Mouse (Mus musculus) fibroblast of lung, adult 2 months (primary cell): ENCODE measurements around the gene Gm2916.
"Not testable (repeated sequence)": the region's sequence is repeated elsewhere in the genome, so short reads cannot be mapped to it uniquely, and the experiment has no call there.

Experiments
- DNase-seq: peaks from one replicate; pipeline ENCODE4 v3.0.0-alpha.2; 2011; ENCODE audit warnings: low read depth

Gm2916 gene

GRCm38 (mm10) chr14:3883872-3884271 is at the start of gene Gm2916:
Gene Gm2916 (plus strand): TSS chr14:3884172.
- DNase-seq = not testable (repeated sequence)

GRCm38 (mm10) chr14:3845945-3846344 is 38.0 kb upstream of the Gm2916 start, which contains the start of gene Gm3033:
Gene Gm3033 (plus strand): TSS chr14:3846245.
- not testable (repeated sequence) for DNase-seq

GRCm38 (mm10) chr14:3931456-3931855 is 47.5 kb downstream of the Gm2916 start, which contains the start of gene Gm3029:
Gene Gm3029 (plus strand): TSS chr14:3931756.
- not testable (repeated sequence) for DNase-seq

- not testable (repeated sequence) for DNase-seq
These were observed 79.3 kb downstream of the Gm2916 start, which contains the start of gene Gm3095 for GRCm38 (mm10) chr14:3963247-3963646. Gene Gm3095 (plus strand): TSS chr14:3963547.
